Mouse (Mus musculus): ENCODE data around the gene Grid2ip.

The Grid2ip gene

GRCm38 (mm10) chr5:143356686-143357388 is at the start of gene Grid2ip:
Gene Grid2ip, plus strand, starts transcription at chr5:143357338.
- DNase-seq = no peak

- DNase-seq = no peak
These were observed 48.3 kb upstream of the Grid2ip start for GRCm38 (mm10) chr5:143308825-143309224.

GRCm38 (mm10) chr5:143309916-143310315 is 47.2 kb upstream of the Grid2ip start:
- no peak for DNase-seq

- DNase-seq = peak; percentile 84 to 92
These were observed 45.3 kb upstream of the Grid2ip start for GRCm38 (mm10) chr5:143311886-143312285.

- DNase-seq = no peak
These were observed 42.9 kb upstream of the Grid2ip start for GRCm38 (mm10) chr5:143314183-143314729.

- peak; percentile 86 to 97 for DNase-seq
These were observed 42.2 kb upstream of the Grid2ip start, which contains the start of gene E130309D02Rik for GRCm38 (mm10) chr5:143314730-143315513. Gene E130309D02Rik, minus strand, starts transcription at chr5:143315360.

GRCm38 (mm10) chr5:143315514-143315888 is 41.6 kb upstream of the Grid2ip start:
- DNase-seq = no peak

- no peak for DNase-seq
These were observed 40.4 kb upstream of the Grid2ip start for GRCm38 (mm10) chr5:143316605-143317287.

- peak; percentile 56 to 70 for DNase-seq
These were observed 39.9 kb upstream of the Grid2ip start for GRCm38 (mm10) chr5:143317288-143317610.

GRCm38 (mm10) chr5:143328690-143329495 is 28.2 kb upstream of the Grid2ip start, which contains the start of gene Zdhhc4:
Gene Zdhhc4, minus strand, starts transcription at chr5:143329256.
- DNase-seq = peak; percentile 92 to 97

GRCm38 (mm10) chr5:143333872-143334271 is 23.3 kb upstream of the Grid2ip start:
- peak; percentile 76 to 88 for DNase-seq

GRCm38 (mm10) chr5:143334418-143335088 is 22.6 kb upstream of the Grid2ip start:
- DNase-seq = no peak

- DNase-seq = no peak
These were observed 22.1 kb upstream of the Grid2ip start for GRCm38 (mm10) chr5:143335089-143335460.

- DNase-seq = no peak
These were observed 20.6 kb upstream of the Grid2ip start for GRCm38 (mm10) chr5:143336559-143336958.

GRCm38 (mm10) chr5:143339603-143340002 is 17.5 kb upstream of the Grid2ip start:
- DNase-seq = no peak

GRCm38 (mm10) chr5:143346367-143346766 is 10.8 kb upstream of the Grid2ip start:
- peak; percentile 50 to 65 for DNase-seq

GRCm38 (mm10) chr5:143356017-143356416 is 1.1 kb upstream of the Grid2ip start:
- DNase-seq = no peak

GRCm38 (mm10) chr5:143357564-143357963 is 426 bp downstream of the Grid2ip start:
- DNase-seq = no peak

- no peak for DNase-seq
These were observed 2.1 kb downstream of the Grid2ip start for GRCm38 (mm10) chr5:143359263-143359662.

GRCm38 (mm10) chr5:143360000-143360399 is 2.9 kb downstream of the Grid2ip start:
- DNase-seq = peak in 1 of 2 experiments; percentile 35

GRCm38 (mm10) chr5:143361428-143361827 is 4.3 kb downstream of the Grid2ip start:
- DNase-seq = no peak

All from kidney, postnatal 36 days (tissue).